Mouse (Mus musculus) kidney, adult 2 months (tissue): ENCODE measurements around the gene Fgd5.

Source experiments
- CTCF ChIP-seq: fragments of 200-500 bp; conservative IDR thresholded peaks from 2 replicates; pipeline ENCODE4 v1.5.1; 2011; ENCODE audit warnings: low read depth, mild to moderate bottlenecking, control low read depth, low read length, moderate library complexity, mixed read lengths; ENCODE audit not compliant: insufficient read depth, insufficient read length
- POLR2A ChIP-seq: fragments of 200-500 bp; IDR thresholded peaks from one replicate; pipeline ENCODE4 v1.6.1; 2011; ENCODE audit warnings: low read depth, low read length, control low read depth

- no peak for TF ChIP-seq POLR2A
- TF ChIP-seq CTCF = no peak
Measured at GRCm38 (mm10) chr6:92042850-92043249, 64.2 kb downstream of the Fgd5 start.
